Comparison of ENCODE assay signal across 9 mouse cellular contexts in genomic region chr3:50382729-50383128, GRCm38 (mm10).
DNase-seq lines count a peak whose midpoint lies in the region; ATAC-seq and TF ChIP-seq lines count a peak whose summit lies in the region.
"Had no signal": no experiment of that assay in that cellular context is flagged by ENCODE, and none has a peak within 500 bp of the region (broad histone marks: within the 10 kb centered on the region; RNA-seq: fewer than 3 reads in every experiment).

No protein-coding gene starts in this region.

- H3K4me1 ChIP-seq in forebrain, embryonic 10.5 days = peaks cover 36% of the 10 kb centered on the region
- H3K4me1 ChIP-seq in forebrain, embryonic 16.5 days (replicated peaks; ENCODE audit: control insufficient read depth, insufficient read depth, low read length) = no peaks in the 10 kb centered on the region; the same call in 1 of the 2 replicates
- H3K4me1 ChIP-seq in hindbrain, embryonic 12.5 days = peaks cover 12% of the 10 kb centered on the region; the same call in 1 of the 2 replicates
- H3K4me1 ChIP-seq in lung, postnatal 0 days (ENCODE audit: insufficient read depth, low read depth, low read length) = 0 out of 2 replicates have a peak, but pooled peaks cover 5% of the 10 kb centered on the region

- no peak overlapping the region for H3K4me2 ChIP-seq in forebrain, embryonic 16.5 days (ENCODE audit: low read length)
- H3K4me2 ChIP-seq in hindbrain, embryonic 12.5 days (replicated peaks) = peak overlapping the region; percentile 46; the same call in 1 of the 2 replicates
- peak overlapping the region; percentile 63; the same call in 1 of the 2 replicates for H3K4me2 ChIP-seq in lung, postnatal 0 days (replicated peaks; ENCODE audit: low read depth, low read length)

- H3K36me3 ChIP-seq in forebrain, embryonic 10.5 days (replicated peaks) = no peaks in the 10 kb centered on the region
- H3K36me3 ChIP-seq in forebrain, embryonic 16.5 days (ENCODE audit: control insufficient read depth, insufficient read depth) = no peaks in the 10 kb centered on the region
- H3K36me3 ChIP-seq in hindbrain, embryonic 12.5 days = no peaks in the 10 kb centered on the region
- no peaks in the 10 kb centered on the region for H3K36me3 ChIP-seq in lung, postnatal 0 days (ENCODE audit: insufficient read depth, low read length)

- peak overlapping the region; percentile 77 for H3K27ac ChIP-seq in forebrain, embryonic 10.5 days
- H3K27ac ChIP-seq in forebrain, embryonic 16.5 days (ENCODE audit: low read length) = no peak overlapping the region
- H3K27ac ChIP-seq in hindbrain, embryonic 12.5 days = no peak overlapping the region
- no peak overlapping the region for H3K27ac ChIP-seq in lung, postnatal 0 days (ENCODE audit: low read length)

- H3K9me3 ChIP-seq in forebrain, embryonic 10.5 days = peaks cover 4% of the 10 kb centered on the region; the same call in 1 of the 2 replicates
- H3K9me3 ChIP-seq in forebrain, embryonic 16.5 days (ENCODE audit: control insufficient read depth, low read length) = no peaks in the 10 kb centered on the region
- H3K9me3 ChIP-seq in hindbrain, embryonic 12.5 days (replicated peaks) = no peaks in the 10 kb centered on the region
- H3K9me3 ChIP-seq in lung, postnatal 0 days (ENCODE audit: low read length) = no peaks in the 10 kb centered on the region

- peak; percentile 37 for TF ChIP-seq CTCF in lung, postnatal 0 days (IDR thresholded peaks at IDR 0.05)

- TF ChIP-seq EP300 in lung, postnatal 0 days (IDR thresholded peaks at IDR 0.05) = no peak

- WGBS in forebrain, embryonic 10.5 days = 34% methylated on average over 5 of the region's 5 CpGs
- WGBS in forebrain, embryonic 16.5 days = 12% methylated on average over 5 of the region's 5 CpGs
- WGBS in hindbrain, embryonic 12.5 days = 28% methylated on average over 5 of the region's 5 CpGs
- WGBS in lung, postnatal 0 days = 36% methylated on average over 5 of the region's 5 CpGs

- H3K4me3 ChIP-seq in forebrain, embryonic 10.5 days = 0 out of 2 replicates have a peak overlapping the region, but pooled peaks have one; percentile 45
- no peak overlapping the region for H3K4me3 ChIP-seq in forebrain, embryonic 16.5 days (replicated peaks; ENCODE audit: low read length)
- no peak overlapping the region for H3K4me3 ChIP-seq in hindbrain, embryonic 12.5 days
- no peak overlapping the region for H3K4me3 ChIP-seq in lung, postnatal 0 days (ENCODE audit: low read depth, low read length)

- no peak overlapping the region for H3K9ac ChIP-seq in forebrain, embryonic 16.5 days (replicated peaks; ENCODE audit: low read depth, low read length)
- no peak overlapping the region for H3K9ac ChIP-seq in hindbrain, embryonic 12.5 days
- no peak overlapping the region for H3K9ac ChIP-seq in lung, postnatal 0 days (replicated peaks; ENCODE audit: low read depth)

- DNase-seq in forebrain, embryonic 10.5 days (ENCODE audit: extremely low spot score, low spot score) = no peak
- peak; percentile 17 for DNase-seq in brain, adult 2 months (ENCODE audit: low read depth, low spot score)
- DNase-seq in lung, postnatal 0 days (ENCODE audit: low spot score) = peak; percentile 57
- DNase-seq in right cerebral cortex, adult 2 months (ENCODE audit: low spot score in 2 of 2) = no peak
- no peak for DNase-seq in cerebellum, postnatal 36 days
- no peak for DNase-seq in spleen, adult 12 weeks (ENCODE audit: low spot score)
- DNase-seq: adrenal gland, adult 8-10 months had no signal

- no peak for ATAC-seq in forebrain, embryonic 16.5 days
- 0 out of 2 replicates have a peak, but pooled peaks have one; percentile 46 for ATAC-seq in hindbrain, embryonic 12.5 days (ENCODE audit: low FRiP score)
- ATAC-seq in lung, postnatal 0 days = peak; percentile 78

- 0 out of 2 replicates have a peak, but pooled peaks cover 10% of the 10 kb centered on the region for H3K27me3 ChIP-seq in forebrain, embryonic 10.5 days (ENCODE audit: poor library complexity, severe bottlenecking)
- H3K27me3 ChIP-seq in forebrain, embryonic 16.5 days (replicated peaks; ENCODE audit: control insufficient read depth, insufficient read depth, low read length) = no peaks in the 10 kb centered on the region
- no peaks in the 10 kb centered on the region for H3K27me3 ChIP-seq in hindbrain, embryonic 12.5 days
- H3K27me3 ChIP-seq in lung, postnatal 0 days (replicated peaks; ENCODE audit: insufficient read depth, low read length) = no peaks in the 10 kb centered on the region

Comparison
In these comparisons a context has a peak if more than half of its experiments do, and no peak if none do; other contexts are left out.
1. DNase-seq: peak in brain, adult 2 months (single experiment) and lung, postnatal 0 days (single experiment); none in forebrain, embryonic 10.5 days (single experiment), right cerebral cortex, adult 2 months (0 of 2), cerebellum, postnatal 36 days (0 of 2) and spleen, adult 12 weeks (single experiment).